Mouse (Mus musculus): ENCODE results near the gene Rpl41. TPM values are rescaled to one million over a fixed set of nuclear protein-coding genes. Genes with fewer than 3 reads are reported as not detected.

Gene Rpl41
- polyA plus RNA-seq, 1 experiment from 2014 or later: 1,107 TPM

- 1% methylated on average over 4 of the region's 4 CpGs for WGBS (ENCODE audit: missing documents)
- H3K27ac ChIP-seq: peak overlapping the region; percentile 82
- H3K36me3 ChIP-seq (ENCODE audit: inconsistent target): peaks cover 26% of the 10 kb centered on the region; the same call in 1 of the 2 replicates
- peaks cover 34% of the 10 kb centered on the region for H3K79me2 ChIP-seq (ENCODE audit: inconsistent target)
- H3K4me3 ChIP-seq (ENCODE audit: inconsistent target): peak overlapping the region; percentile 87
Measured at GRCm38 (mm10) chr10:128546361-128546760, 2.7 kb downstream of the Rpl41 start.

- H3K79me2 ChIP-seq (ENCODE audit: inconsistent target): peaks cover 34% of the 10 kb centered on the region
- no peak overlapping the region for H3K27ac ChIP-seq
- peaks cover 26% of the 10 kb centered on the region; the same call in 1 of the 2 replicates for H3K36me3 ChIP-seq (ENCODE audit: inconsistent target)
- 98% methylated on average over 3 of the region's 3 CpGs for WGBS (ENCODE audit: missing documents)
- H3K4me3 ChIP-seq (ENCODE audit: inconsistent target): no peak overlapping the region
Measured at GRCm38 (mm10) chr10:128545570-128545898, 3.6 kb downstream of the Rpl41 start.

DNA sequence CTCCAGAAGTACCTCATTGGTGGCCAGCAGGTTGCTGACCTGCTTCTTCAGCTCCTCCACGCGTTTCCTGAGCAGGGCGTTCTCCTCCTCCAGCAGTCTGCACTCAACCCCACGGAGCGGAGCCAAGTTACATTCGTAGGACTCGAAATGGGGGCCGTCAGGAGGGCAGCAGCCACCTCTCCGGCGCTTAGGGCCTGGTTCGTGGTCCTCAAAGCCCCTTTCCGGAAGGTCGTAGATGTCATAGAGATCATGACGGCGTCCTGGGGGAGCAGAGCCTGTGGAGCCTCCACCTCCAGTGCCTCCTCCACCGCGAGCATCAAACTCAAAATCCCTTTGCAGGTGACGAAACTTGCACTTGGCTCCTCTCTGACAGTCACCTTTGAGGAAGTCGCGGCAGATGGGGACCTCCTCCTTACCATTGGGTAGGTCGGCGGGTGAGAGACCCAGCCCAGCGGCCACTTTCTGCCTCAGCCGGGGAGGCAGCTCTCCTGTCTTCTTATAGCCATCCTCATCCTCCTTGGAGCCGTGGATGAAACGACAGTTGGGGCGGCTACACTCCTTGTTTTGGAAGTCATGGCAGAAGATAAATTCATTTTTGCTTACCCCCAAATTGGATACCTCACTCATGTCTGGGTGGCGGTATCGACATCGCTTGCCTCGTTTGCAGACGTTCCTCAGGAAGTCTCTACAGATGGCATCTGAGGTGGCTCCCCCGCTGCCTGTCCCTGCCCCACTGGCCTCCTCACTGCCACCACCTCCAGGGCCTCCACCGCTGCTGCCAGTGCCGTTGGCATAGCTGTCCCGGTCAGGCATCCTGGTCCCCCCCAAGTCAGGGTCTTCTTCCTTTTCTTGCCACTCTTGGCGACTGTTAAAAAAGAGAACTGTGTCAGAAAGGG lies 4.2 kb downstream of the Rpl41 start:
- Histone ChIP-seq H3K79me2 (ENCODE audit: inconsistent target) (peaks cover 34% of the 10 kb centered on the region), H3K27ac (no peak overlapping the region), H3K4me3 (ENCODE audit: inconsistent target) (no peak overlapping the region), H3K36me3 (ENCODE audit: inconsistent target) (peaks cover 26% of the 10 kb centered on the region; the same call in 1 of the 2 replicates)
- 92% methylated on average over 33 of the region's 37 CpGs for WGBS (ENCODE audit: missing documents)

DNA sequence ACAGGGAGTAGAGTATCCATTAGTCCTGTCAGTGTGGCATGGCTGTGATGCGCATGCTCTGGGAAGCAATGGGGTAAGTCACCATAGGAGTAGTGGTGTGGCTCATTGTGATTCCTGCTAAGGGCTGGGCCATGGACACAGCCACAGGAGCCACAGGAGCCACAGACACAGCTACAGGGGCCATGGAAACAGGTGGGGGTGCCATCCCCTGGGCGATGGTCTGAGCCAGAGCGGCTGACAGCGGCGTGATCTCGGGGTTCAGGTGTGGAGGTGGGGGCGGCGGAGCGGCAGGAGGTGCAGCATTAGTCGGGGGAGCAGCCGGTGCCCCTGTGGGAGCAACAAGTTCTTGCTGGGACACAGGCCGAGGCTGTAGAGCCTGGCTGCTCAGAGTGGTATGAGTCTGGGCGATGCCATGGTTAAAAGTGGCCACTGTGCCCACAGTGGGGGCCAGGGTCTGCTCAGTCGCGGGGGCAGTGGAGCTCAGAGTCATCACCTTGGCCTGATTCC lies 4.9 kb downstream of the Rpl41 start:
- peaks cover 34% of the 10 kb centered on the region for H3K79me2 ChIP-seq (ENCODE audit: inconsistent target)
- H3K36me3 ChIP-seq (ENCODE audit: inconsistent target): peaks cover 26% of the 10 kb centered on the region; the same call in 1 of the 2 replicates
- no peak overlapping the region for H3K27ac ChIP-seq
- 92% methylated on average over 15 of the region's 15 CpGs for WGBS (ENCODE audit: missing documents)
- no peak overlapping the region for H3K4me3 ChIP-seq (ENCODE audit: inconsistent target)

- peaks cover 28% of the 10 kb centered on the region; the same call in 1 of the 2 replicates for H3K79me2 ChIP-seq (ENCODE audit: inconsistent target)
- peaks cover 26% of the 10 kb centered on the region; the same call in 1 of the 2 replicates for H3K36me3 ChIP-seq (ENCODE audit: inconsistent target)
- H3K27ac ChIP-seq: no peak overlapping the region
- WGBS (ENCODE audit: missing documents): 86% methylated on average over 2 of the region's 2 CpGs
- H3K4me3 ChIP-seq (ENCODE audit: inconsistent target): no peak overlapping the region
Measured at GRCm38 (mm10) chr10:128543100-128543499, 6.0 kb downstream of the Rpl41 start.

- H3K36me3 ChIP-seq (ENCODE audit: inconsistent target): peaks cover 9% of the 10 kb centered on the region; the same call in 1 of the 2 replicates
- H3K4me3 ChIP-seq (ENCODE audit: inconsistent target): no peak overlapping the region
- WGBS (ENCODE audit: missing documents): no CpG with 5 or more reads among the region's 1 CpGs
- no peak overlapping the region for H3K27ac ChIP-seq
- H3K79me2 ChIP-seq (ENCODE audit: inconsistent target): no peaks in the 10 kb centered on the region; the same call in 1 of the 2 replicates
Measured at GRCm38 (mm10) chr10:128538340-128538870, 10.7 kb downstream of the Rpl41 start.

DNA sequence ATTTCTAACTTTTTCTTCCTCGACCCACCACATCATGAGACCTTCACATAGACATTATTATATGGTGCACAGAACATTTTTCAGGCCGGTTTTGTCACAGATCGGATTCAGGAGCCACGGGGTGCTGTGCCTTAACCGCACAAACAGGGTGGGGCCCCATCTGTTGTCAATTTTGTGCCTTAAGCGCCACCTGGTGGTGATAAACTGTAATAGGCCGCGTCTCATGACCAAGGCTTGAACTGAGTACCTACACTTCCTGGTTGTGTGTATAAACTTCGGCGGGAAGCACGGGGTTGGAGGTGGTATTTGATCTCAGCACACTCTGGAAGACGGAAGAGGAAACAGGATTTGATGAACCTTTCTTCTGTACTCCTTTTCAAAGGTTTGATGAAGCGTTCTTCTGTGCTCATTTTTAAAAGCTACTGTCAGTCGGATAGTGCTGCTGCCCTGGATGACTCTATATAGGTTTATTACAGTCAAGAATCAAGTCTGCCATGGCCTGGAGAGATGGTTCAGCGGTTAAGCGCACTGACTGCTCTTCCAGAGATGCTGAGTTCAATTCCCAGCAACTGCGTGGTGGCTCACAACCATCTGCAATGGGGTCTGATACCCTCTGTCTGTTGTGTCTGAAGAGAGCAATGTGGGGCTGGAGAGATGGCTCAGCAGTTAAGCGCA lies 12.7 kb downstream of the Rpl41 start:
- H3K79me2 ChIP-seq (ENCODE audit: inconsistent target): no peaks in the 10 kb centered on the region
- no peaks in the 10 kb centered on the region for H3K36me3 ChIP-seq (ENCODE audit: inconsistent target)
- H3K4me3 ChIP-seq (ENCODE audit: inconsistent target): peak overlapping the region; percentile 12
- peak overlapping the region; percentile 85 for H3K27ac ChIP-seq
- WGBS (ENCODE audit: missing documents): 13% methylated on average over 18 of the region's 18 CpGs

DNA sequence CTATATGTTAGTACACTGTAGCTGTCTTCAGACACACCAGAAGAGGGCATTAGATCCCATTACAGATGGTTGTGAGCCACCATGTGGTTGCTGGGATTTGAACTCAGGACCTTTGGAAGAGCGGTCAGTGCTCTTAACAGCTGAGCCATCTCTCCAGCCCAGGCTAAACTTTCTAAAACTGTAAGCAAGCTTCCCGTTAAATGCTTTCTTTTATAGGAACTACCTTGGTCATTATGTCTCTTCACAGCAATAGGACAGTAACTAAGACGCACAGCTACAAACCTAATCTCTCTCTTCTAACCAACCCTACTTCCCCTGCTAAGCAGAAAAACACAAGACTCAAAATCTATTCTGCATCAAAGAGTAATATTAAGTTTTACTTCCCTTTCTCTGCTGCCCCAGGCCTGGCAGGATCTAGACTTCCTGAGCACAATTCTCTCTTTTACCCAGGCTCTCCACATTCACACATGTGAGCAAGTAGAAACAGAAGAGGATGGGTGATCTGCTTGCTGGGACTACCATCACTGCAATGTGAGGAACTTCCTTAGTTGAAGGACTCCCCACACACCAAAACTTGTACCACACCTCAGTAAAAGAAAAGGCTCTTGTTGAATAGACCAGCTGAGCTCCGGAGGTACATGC lies 13.4 kb downstream of the Rpl41 start:
- Histone ChIP-seq H3K79me2 (ENCODE audit: inconsistent target) (no peaks in the 10 kb centered on the region), H3K27ac (peak overlapping the region; percentile 85), H3K36me3 (ENCODE audit: inconsistent target) (no peaks in the 10 kb centered on the region), H3K4me3 (ENCODE audit: inconsistent target) (peak overlapping the region; percentile 12; the same call in 1 of the 2 replicates)
- 24% methylated on average over 4 of the region's 4 CpGs for WGBS (ENCODE audit: missing documents)

DNA sequence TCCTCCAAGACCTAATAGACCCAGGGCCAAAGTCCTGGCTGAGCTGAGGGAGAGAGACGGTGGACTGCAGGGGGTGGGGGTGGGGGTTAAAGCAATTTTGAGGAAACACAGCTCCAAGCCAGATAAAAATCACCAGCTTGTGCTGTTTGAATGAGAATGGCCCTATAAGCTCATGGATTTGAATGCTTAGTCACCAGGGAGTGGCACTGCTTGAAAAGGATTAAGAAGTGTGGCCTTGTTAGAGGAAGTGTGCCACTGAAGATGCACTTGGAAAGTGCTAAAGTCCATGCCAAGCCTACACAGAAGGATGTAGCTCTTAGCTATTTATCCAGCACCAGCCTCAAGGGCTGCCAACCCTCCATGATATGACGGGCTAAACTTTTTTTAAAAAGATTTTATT lies 13.9 kb downstream of the Rpl41 start:
- H3K27ac ChIP-seq: peak overlapping the region; percentile 85
- 83% methylated on average over 2 of the region's 2 CpGs for whole genome bisulfite sequencing (ENCODE audit: missing documents)
- no peak overlapping the region for H3K4me3 ChIP-seq (ENCODE audit: inconsistent target)
- H3K36me3 ChIP-seq (ENCODE audit: inconsistent target): no peaks in the 10 kb centered on the region
- no peaks in the 10 kb centered on the region for H3K79me2 ChIP-seq (ENCODE audit: inconsistent target)

GRCm38 (mm10) chr10:128526366-128527356 lies 22.4 kb downstream of the Rpl41 start:
- Histone ChIP-seq H3K79me2 (ENCODE audit: inconsistent target) (peaks cover 38% of the 10 kb centered on the region), H3K36me3 (ENCODE audit: inconsistent target) (peaks cover 8% of the 10 kb centered on the region; the same call in 1 of the 2 replicates), H3K27ac (peak overlapping the region; percentile 84), H3K4me3 (ENCODE audit: inconsistent target) (peak overlapping the region; percentile 37)
- WGBS (ENCODE audit: missing documents): 12% methylated on average over 23 of the region's 28 CpGs

- H3K36me3 ChIP-seq (ENCODE audit: inconsistent target): peaks cover 16% of the 10 kb centered on the region; the same call in 1 of the 2 replicates
Measured at GRCm38 (mm10) chr10:128525671-128526308, 23.3 kb downstream of the Rpl41 start, which contains the start of gene Esyt1. Esyt1 (minus strand) TSS chr10:128525871.

DNA sequence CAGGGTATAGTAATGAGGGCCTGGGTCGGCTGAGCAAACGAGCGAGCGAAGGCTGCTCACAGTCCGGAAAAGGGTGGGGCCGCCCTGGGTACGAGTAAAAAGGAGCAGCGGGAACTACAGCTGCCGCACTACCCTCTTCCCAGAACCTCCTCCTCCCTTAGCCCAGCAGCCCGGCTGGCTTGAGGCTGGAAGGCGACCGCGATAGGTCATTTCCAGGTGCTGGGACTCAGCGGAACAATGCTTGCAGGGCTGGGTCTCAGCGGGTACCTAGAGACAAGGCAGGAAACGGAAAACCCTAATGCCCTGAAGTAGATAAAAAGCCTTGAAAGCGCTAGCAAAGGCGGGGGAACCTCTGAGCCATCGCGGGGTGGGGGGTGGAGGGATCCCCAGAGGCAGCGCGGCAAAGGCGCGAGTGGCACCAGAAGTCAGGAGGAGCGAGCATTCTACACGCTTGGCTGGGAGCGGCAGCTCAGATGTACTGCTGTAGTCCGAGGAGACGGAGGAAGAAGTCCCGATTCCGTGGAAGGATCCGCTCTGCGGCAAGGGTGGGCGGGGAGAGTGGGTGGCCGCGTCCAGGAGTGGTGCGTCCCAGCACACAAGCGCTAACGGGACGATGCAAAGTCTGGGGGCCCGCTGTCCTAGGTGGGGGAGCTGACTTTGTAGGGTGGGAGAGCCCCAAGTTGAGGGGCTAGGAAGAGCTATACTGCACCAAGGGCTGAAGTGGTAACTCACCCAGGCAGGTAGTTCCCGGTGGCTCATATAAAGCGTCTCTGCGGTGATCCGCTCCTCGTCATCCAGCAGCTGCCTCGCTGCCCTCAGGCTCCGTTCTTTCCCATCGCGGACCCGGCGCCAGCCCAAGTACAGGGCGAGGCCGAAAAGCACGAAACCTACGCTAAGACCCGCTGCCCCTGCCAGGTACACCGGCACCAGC lies 24.1 kb downstream of the Rpl41 start:
- Histone ChIP-seq H3K4me3 (ENCODE audit: inconsistent target) (peak overlapping the region; percentile 95), H3K27ac (peak overlapping the region; percentile 76), H3K79me2 (ENCODE audit: inconsistent target) (peaks cover 49% of the 10 kb centered on the region), H3K36me3 (ENCODE audit: inconsistent target) (peaks cover 24% of the 10 kb centered on the region; the same call in 1 of the 2 replicates)
- WGBS (ENCODE audit: missing documents): under 1% methylated on average over 58 of the region's 58 CpGs

More at GRCm38 (mm10) chr10:128525671-128526308, 23.3 kb downstream of the Rpl41 start, which contains the start of gene Esyt1:
- Histone ChIP-seq H3K27ac (peak within 1 kb of the TSS; percentile 84), H3K4me3 (ENCODE audit: inconsistent target) (peak within 1 kb of the TSS; percentile 95), H3K79me2 (ENCODE audit: inconsistent target) (peaks cover 44% of the 10 kb centered on the region)
- 1% methylated on average over 37 of the region's 37 CpGs for WGBS (ENCODE audit: missing documents)

Measured in macrophage (primary cell).